Mouse (Mus musculus) heart, postnatal 14 days (tissue): ENCODE measurements around the gene Pdlim1. TPM values are rescaled to one million over a fixed set of nuclear protein-coding genes. Genes with fewer than 3 reads are reported as not detected.

Experiments
- DNase-seq, 2 experiments: peaks; one replicate each; pipeline ENCODE4 v3.0.0; 2021 to 2022
- intact Hi-C: fragments of 180-260 bp; cut with DNase I; formaldehyde crosslinking; loops from one replicate; pipeline ENCODE4 v1.15.1; 2025
- total RNA-seq, 2 experiments: library from RNA; stranded (reverse); gene quantifications; 2 replicates each; pipeline ENCODE4 v1.2.3; 2021

Gene Pdlim1
- total RNA-seq, 2 experiments from 2014 or later: 143 to 187 TPM

DNA sequence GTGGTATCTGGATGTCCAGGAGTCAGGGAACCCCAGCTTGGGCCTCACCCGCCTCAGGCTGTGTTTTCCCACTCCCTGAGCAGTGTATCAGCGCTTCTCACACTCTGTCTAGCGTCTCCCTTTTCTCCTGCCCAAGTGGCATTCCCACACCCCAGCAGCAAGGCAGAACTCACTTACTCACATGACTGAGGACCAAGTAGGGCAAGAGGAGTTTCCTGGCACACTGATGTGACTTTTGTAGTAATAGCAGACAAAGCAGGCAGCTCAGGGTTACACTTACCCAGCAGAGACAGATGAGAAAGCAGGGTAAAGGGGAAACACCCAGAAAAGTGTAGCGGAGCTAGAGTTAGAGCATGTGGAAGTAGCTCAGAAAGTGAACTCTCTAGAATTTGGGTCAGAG is 93.3 kb downstream of the Pdlim1 start:
- no peak for DNase-seq
- intact Hi-C loops: no loop called here

Other genes starting within 250 kb of the Pdlim1 start
- not detected for gene Cyp2c54, start 198.0 kb downstream of the Pdlim1 start, total RNA-seq
- not detected for gene Cyp2c50, start 182.2 kb downstream of the Pdlim1 start, total RNA-seq
- gene Cyp2c70, start 84.5 kb downstream of the Pdlim1 start, total RNA-seq: under 1 TPM; 0.12 to 0.29 TPM
- 100 to 1,000 TPM; 523 to 539 TPM for gene Sorbs1, start 241.9 kb upstream of the Pdlim1 start, total RNA-seq